Mouse (Mus musculus) WW6 (cell line): Measurements from ENCODE around the gene Arhgef19.

Source experiments
- DNase-seq: peaks from one replicate; pipeline ENCODE4 v3.0.0-alpha.2; 2013; ENCODE audit warnings: low read depth, low spot score

The Arhgef19 gene

DNA sequence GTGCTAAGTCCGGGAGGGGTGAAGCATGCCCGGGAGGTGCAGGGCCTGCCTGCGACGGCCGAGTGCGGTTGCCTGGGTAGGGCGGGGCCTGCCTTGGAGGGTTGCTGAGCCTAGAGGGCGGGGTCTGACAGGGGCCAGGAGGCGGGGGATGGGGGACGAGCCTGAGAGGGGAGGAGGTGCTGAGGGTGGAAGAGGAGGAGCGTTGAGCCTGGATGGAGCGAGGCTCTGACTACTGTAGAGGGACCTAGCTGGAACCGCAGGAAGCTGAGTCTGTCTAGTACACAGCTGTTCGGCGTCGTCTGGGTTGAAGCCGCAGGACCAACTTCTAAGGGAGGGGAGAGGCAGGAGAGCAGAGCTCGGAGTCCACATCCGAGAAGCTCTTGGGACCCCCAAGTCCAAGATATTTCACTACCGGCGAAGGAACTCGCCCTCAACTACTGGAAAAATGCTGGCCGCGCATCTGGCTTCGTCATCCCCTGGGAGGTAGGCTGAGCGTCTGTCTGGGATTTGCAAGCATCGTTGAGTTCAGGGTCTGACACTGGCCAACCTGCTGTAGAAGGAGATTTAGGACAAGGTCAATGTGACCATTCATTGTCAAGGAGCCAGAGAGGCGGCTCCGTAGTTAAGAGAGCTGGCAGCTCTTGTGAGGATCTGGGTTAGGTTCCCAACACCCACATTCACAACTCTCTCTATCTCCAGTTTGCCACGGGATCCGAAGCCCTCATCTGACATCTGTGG, at the start of gene Arhgef19:
Gene Arhgef19, plus strand, starts transcription at position 112 of the 738 bp plus-strand sequence.
- peak; percentile 90 for DNase-seq

DNA sequence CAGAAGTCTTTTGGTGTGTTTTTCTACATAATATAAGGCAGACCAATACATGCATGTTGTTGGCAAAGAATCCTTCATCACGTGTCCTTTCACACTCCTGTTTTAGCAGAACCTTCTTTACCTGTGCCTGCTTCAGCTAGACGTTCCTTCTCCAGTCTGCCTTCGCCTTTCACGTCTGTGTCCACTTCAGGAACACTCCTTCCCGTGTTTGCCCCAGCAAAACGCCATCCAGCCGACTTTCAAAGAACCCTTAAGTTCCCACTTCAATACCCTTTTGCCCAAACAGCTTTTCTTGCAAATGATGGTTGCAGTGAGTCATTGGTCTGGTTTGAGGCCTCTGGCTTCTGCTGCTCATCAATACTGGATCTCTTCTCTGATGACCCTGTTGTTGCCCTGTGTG, 48.0 kb upstream of the Arhgef19 start:
- no peak for DNase-seq

- DNase-seq: no peak
Observed at GRCm38 (mm10) chr4:141194553-141194952, 44.7 kb upstream of the Arhgef19 start.

- DNase-seq: no peak
Observed at GRCm38 (mm10) chr4:141196981-141197685, 42.2 kb upstream of the Arhgef19 start.

DNA sequence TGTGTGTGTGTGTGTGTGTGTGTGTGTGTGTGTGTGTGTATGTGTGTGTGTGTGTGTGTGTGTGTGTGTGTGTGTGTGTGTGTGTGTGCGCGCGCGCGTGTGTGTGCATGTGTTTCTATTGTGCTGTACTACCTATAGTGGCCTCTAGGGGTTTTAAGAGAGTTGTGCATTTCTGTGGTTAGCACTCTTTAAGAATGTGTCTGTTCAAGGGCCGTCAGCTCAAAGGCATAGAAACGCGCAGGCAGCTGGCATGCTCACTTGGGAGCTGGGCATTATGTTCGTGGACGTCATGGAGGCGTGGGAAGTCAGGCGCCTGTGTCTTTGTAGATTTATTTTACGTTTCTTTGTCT, 41.6 kb upstream of the Arhgef19 start:
- no peak for DNase-seq

DNA sequence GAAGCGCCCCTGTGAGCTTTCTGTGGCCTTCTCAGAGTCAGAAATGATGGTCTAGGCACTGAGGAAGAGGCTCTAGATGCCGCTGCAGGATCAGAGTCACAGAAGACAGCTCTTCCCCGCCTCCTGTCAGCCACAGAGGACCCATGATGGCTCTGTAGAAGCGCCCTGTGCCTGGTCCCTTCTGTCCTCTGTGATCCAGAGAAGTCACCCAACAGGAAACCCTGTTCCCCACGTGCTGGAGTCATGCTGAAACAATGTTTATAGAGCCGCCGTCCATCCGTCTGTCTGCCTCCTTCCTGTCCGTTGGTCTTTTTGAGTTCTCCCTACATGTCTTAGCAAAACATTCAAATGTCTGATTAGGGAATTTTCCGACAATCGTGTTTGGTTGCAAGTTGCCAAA, 38.4 kb upstream of the Arhgef19 start:
- DNase-seq: no peak

DNA sequence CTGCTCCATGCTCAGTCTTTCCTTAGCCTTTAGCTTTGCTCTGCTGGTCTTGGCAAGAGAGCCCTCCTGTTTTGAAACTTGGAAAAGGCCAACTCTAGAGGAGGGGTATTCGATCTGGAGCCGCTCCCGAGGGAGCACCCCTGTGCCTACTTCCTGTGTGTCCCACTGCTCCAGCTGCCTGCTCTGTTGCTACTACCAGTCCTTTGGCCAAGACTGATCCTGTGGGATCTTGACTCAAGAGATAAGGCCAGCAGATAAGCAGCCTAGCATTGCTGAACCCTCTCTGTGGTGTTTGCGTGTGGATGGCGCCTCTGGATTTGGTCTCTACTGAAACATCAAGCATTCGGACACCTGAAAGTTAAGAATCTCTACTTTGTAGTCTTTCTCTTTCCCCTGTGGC, 37.1 kb upstream of the Arhgef19 start:
- DNase-seq: no peak

DNA sequence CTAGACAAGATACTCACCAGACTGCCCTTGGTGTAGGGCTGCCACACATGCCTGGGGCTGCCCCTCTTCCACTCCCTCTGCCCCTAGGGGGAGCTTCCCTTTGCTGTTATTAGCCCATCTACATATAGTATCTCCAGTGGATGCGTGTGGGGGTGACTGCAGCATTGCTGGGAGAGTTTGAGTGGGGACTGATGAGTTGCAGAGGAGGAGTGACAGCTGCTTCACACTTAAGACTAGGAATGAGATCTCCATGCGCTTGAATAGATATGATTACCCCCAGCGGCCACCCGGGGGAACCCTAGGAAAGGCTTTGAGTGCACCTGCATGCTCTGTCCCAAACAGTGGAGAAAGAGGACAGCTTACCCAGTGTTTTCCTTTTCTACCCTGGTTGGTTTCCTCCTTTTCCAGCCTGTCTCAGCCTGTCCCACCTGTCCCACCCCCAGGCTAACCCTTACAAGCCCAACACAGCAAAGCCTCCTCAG, 34.7 kb upstream of the Arhgef19 start:
- no peak for DNase-seq

DNA sequence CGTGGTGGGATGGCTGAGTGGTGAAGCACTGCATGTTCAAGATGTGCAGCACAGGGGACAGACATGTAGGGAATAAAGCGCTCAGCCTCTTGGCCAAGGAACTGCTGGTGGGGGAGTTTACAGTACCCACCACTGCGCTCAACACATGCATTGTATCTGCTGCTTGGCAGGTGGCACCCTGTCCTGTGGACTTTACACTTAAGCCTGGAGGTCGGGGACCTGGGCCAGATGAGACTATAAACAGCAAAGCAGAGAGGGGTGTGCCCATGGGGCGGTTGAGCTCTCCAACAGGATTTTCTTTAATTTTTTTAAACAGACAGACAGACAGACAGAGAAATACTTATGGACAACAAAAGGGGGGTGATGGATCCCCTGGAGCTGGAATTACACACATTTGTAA, 32.2 kb upstream of the Arhgef19 start:
- no peak for DNase-seq

DNA sequence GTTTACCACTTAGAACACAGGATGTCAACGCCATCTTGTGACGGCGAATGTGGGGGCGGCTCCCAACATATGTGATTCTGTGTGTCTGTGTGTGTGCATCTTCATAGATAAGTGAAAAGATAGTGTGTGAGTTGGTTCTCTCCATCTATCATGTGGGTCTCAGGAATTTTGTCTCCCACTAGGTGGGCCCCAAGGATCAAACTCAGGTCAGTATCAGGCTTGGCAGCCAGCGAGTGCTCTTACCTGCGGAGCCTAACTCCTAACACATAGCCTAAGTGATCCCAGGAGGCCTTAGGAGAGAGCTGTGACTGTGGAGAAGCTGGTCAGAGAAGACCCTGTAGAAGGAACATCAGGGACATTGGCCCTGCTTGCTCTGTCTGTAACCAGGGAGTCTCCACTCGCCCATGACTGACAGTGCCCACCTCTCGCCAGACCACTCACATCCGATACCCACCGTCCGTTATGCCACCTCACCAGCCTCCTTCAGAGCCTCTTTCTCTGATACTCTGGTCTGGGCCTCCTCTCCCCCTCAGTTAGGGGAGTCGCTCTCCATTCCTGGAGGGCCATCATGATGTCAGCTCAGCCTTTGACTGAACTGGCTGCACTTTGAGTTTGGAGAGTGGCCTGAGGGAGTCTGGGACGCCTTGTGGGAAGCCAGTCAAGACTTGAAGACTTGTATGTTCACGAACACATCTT, 28.6 kb upstream of the Arhgef19 start:
- no peak for DNase-seq

DNA sequence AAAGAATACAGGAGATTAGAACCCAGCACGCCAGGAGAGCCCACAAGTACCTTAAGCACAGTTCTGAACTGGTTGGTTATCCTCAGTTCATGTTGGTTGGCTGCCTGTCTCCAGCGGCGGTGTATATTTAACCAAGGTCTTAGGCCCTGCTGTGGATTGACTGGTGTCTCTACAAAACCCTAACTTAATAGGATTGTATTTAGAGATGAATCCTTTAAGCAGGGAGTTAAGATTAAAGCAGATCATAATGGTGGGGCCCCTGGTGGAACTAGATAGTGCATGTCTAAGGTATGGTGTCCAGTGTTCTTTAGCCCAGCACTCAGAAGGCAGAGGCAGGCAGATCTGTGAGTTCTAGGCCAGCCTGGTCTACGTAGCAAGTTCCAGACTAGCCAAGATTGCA, 27.7 kb upstream of the Arhgef19 start:
- DNase-seq: no peak

- DNase-seq: no peak
Observed at GRCm38 (mm10) chr4:141212892-141213291, 26.4 kb upstream of the Arhgef19 start.

- no peak for DNase-seq
Observed at GRCm38 (mm10) chr4:141213342-141213741, 26.0 kb upstream of the Arhgef19 start.

DNA sequence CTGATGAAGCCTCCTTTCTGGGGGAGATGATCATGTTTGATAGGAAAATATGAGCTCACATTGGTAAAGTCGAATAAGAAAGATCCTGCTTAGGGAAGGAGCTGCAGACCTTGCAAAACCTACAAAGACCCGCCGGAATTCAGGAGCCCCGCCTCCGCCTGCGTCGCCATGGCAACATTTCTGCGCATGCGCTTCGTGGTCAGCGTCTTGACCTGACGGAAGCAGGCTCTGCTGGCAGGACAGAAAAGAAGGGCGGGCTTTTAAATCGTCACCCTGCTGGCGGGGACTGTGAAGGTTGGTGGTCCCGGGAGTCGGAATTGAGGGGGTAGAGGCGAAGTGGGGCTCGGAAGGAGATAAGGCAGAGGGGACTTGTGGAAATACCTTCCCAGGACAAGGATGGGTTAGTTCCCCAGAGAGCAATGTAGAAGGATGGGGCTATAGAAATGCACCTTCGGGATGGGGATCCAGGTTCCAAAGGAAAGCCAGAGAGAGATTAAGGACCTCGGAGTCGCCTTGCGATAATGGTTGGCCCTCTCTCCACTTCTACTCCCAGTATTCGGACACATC, 25.4 kb upstream of the Arhgef19 start, which contains the start of gene Rsg1:
Gene Rsg1, plus strand, starts transcription at position 187 of the 567 bp plus-strand sequence.
- peak; percentile 83 for DNase-seq

DNA sequence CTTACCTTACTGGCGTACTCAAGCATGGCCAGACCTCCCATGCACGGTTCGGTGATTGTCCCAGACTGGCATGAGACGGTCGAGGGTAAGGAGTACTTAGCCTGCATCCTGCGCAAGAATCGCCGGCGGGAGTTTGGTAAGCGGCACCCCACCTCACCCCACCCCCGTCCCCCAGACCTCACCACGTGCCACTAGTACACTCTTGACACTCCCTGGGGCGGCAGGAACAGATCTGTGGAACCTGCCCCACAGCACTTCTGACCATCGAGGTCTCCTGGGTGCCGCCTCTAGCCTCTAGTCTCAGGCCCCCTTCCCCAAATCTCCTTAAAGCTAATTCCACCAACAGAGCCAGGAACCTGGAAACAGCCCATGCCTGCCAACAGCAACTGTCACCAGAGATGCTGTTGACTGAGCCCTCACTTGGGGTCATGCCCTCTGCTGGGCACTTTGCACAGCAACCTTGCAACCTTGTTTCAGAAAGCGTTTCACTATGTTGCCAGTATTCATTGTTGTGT, 24.9 kb upstream of the Arhgef19 start:
- no peak for DNase-seq

DNA sequence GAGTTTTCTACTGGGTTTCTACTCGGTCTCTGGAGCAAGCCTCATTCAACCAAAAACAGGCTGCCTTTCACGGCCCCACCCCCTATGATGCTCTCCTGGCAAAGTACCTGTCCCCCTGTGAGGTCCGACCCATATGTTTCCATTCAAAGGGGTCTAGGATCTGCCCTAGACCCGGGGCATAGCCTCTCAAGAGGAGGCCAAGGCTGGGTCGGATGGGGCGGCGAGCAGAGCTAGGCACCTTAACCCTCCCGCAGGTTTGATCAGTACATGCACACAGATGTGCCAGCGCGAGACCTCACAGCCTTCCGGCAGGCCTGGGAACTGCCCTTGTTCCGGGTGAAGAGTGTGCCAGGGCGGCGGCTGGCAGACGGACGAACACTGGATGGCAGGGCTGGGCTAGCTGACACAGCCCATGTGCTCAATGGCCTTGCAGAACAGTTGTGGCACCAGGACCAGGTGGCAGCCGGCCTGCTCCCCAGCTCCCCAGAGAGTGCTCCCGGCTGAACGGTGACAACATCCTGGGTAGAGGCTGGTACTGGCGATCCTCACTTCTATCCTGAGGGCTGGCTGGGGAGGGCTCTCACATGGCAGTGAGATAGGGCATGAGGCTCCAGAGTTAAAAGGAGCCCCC, 19.6 kb upstream of the Arhgef19 start:
- no peak for DNase-seq

GRCm38 (mm10) chr4:141221848-141222247, 17.5 kb upstream of the Arhgef19 start:
- no peak for DNase-seq

GRCm38 (mm10) chr4:141222752-141223151, 16.5 kb upstream of the Arhgef19 start:
- DNase-seq: no peak

- DNase-seq: no peak
Observed at GRCm38 (mm10) chr4:141228687-141229086, 10.6 kb upstream of the Arhgef19 start.

DNA sequence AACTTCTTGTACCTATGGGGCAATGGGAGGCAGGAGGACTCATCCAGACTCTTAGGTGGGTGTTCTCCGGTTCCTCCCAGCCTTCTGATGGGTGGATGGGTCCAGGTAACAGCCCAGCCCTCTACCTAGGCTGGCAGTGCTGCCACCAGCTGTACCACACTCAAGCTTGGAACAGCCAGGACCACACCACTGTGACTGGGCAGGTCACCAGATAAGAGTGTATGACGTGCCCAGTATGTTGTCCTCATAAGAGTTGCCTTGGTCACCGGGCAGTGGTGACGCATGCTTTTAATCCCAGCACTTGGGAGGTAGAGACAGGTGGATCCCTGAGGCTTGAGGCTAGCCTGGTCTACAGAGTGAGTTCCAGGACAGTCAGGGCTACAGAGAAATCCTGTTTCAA, 6.1 kb upstream of the Arhgef19 start:
- no peak for DNase-seq

DNA sequence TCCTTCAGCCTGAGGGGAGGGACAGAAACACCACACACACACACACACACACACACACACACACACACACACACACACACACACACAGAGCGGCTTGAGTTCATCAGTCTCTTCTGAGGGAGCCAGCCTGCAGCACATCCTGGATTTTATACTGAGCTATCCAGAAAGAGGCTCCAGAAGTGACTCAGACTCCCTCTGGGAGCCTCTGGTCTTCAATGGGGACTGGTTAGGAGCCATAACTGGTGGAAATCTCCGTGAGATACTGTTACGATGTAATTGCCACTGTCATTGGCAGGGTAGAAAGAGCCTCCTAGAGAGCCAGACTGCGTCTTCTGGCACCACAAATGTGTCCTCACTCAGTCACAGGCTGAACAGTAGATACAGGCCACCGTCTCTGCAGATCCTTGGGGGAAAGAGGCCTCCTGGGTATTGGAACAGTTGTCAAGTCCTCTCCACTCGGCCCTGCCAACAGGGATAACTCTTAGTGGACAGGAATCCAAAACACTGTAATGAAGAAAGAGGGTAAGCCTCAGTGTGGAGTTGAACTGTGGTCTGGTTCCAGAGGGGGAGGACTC, 3.7 kb upstream of the Arhgef19 start:
- no peak for DNase-seq
